Mouse (Mus musculus) MEL (cell line): ENCODE results near the gene Lix1l. TPM values are rescaled to one million over a fixed set of nuclear protein-coding genes. Genes with fewer than 3 reads are reported as not detected.

ENCODE experiments used
- DNase-seq: peaks from one replicate; pipeline ENCODE4 v3.0.0; 2011; ENCODE audit warnings: low read depth, low spot score
- H3K27ac ChIP-seq: 2 replicates; pipeline ENCODE4 v1.5.1; 2012; ENCODE audit warnings: low read depth, mild to moderate bottlenecking, control low read depth, low read length, moderate library complexity; ENCODE audit not compliant: control insufficient read depth
- H3K27me3 ChIP-seq, 2 experiments: fragments of 150-350 bp in 1 of 2; sonication (generic) in 1 of 2; 2 replicates each; pipeline ENCODE4 v1.6.1; 2012; ENCODE audit warnings: low read length in 2 of 2, mild to moderate bottlenecking in 2 of 2, improper control_type of control experiment in 1 of 2, moderate library complexity in 1 of 2; ENCODE audit not compliant: insufficient read depth in 2 of 2, control insufficient read depth in 1 of 2
- H3K36me3 ChIP-seq, 2 experiments: 2 replicates each; pipeline ENCODE4 v1.6.1; 2012 to 2014; ENCODE audit warnings: low read length in 2 of 2, improper control_type of control experiment in 1 of 2, inconsistent platforms in 1 of 2, mild to moderate bottlenecking in 1 of 2; ENCODE audit not compliant: insufficient read depth in 2 of 2, control insufficient read depth in 1 of 2
- H3K4me1 ChIP-seq, 2 experiments: fragments of 150-350 bp in 1 of 2; sonication (generic) in 1 of 2; 2 replicates each; pipeline ENCODE4 v1.6.1; 2012; ENCODE audit warnings: low read length in 2 of 2, improper control_type of control experiment in 1 of 2, mild to moderate bottlenecking in 1 of 2; ENCODE audit not compliant: insufficient read depth in 2 of 2, control insufficient read depth in 1 of 2
- H3K4me3 ChIP-seq, 2 experiments: fragments of 150-350 bp in 1 of 2; sonication (generic) in 1 of 2; 2 replicates each; pipeline ENCODE4 v1.5.1; 2012; ENCODE audit warnings: low read depth in 2 of 2, low read length in 2 of 2, mild to moderate bottlenecking in 2 of 2, moderate library complexity in 2 of 2, control low read depth in 1 of 2, improper control_type of control experiment in 1 of 2; ENCODE audit not compliant: control insufficient read depth in 1 of 2, insufficient read depth in 1 of 2
- H3K79me2 ChIP-seq: 2 replicates; pipeline ENCODE4 v1.6.1; 2012; ENCODE audit warnings: mild to moderate bottlenecking, low read length, moderate library complexity; ENCODE audit not compliant: control insufficient read depth, poor library complexity, insufficient read depth
- H3K9ac ChIP-seq: 2 replicates; pipeline ENCODE4 v1.6.1; 2012; ENCODE audit warnings: low read depth, mild to moderate bottlenecking, control low read depth, low read length, moderate library complexity; ENCODE audit not compliant: control insufficient read depth, poor library complexity, severe bottlenecking
- H3K9me3 ChIP-seq: fragments of 150-350 bp; sonication (generic); replicated peaks from 2 replicates; pipeline ENCODE4 v1.6.1; 2012; ENCODE audit warnings: mild to moderate bottlenecking, low read length, improper control_type of control experiment, moderate library complexity; ENCODE audit not compliant: insufficient read depth
- CHD1 ChIP-seq: IDR thresholded peaks from 2 replicates; pipeline ENCODE4 v1.6.1; 2012; ENCODE audit warnings: low read depth, mild to moderate bottlenecking, inconsistent platforms, low read length, improper control_type of control experiment
- CTCF ChIP-seq, 3 experiments: IDR thresholded peaks in 2 of 3; conservative IDR thresholded peaks in 1 of 3; 2 replicates each; pipeline ENCODE4 v1.5.1; 2011 to 2012; ENCODE audit warnings: low read length in 3 of 3, low read depth in 2 of 3, mild to moderate bottlenecking in 2 of 3, improper control_type of control experiment in 1 of 3, inconsistent platforms in 1 of 3, mixed read lengths in 1 of 3, moderate library complexity in 1 of 3; ENCODE audit not compliant: control insufficient read depth in 1 of 3, insufficient read depth in 1 of 3, poor library complexity in 1 of 3, severe bottlenecking in 1 of 3
- E2F4 ChIP-seq: IDR thresholded peaks from 2 replicates; pipeline ENCODE4 v1.6.1; 2011; ENCODE audit warnings: low read depth, low read length, improper control_type of control experiment, borderline replicate concordance
- ELF1 ChIP-seq: IDR thresholded peaks from 2 replicates; pipeline ENCODE4 v1.6.1; 2014; ENCODE audit warnings: low read depth, mild to moderate bottlenecking, inconsistent platforms, low read length, improper control_type of control experiment, moderate library complexity
- EP300 ChIP-seq, 2 experiments: IDR thresholded peaks; 2 replicates each; pipeline ENCODE4 v1.6.1; 2011; ENCODE audit warnings: improper control_type of control experiment in 2 of 2, low read length in 2 of 2, low read depth in 1 of 2, mild to moderate bottlenecking in 1 of 2
- GABPA ChIP-seq: IDR thresholded peaks from 2 replicates; pipeline ENCODE4 v1.6.1; 2012; ENCODE audit warnings: low read depth, mild to moderate bottlenecking, inconsistent platforms, low read length, improper control_type of control experiment, moderate library complexity
- GATA1 ChIP-seq: IDR thresholded peaks from 2 replicates; pipeline ENCODE4 v1.6.1; 2011; ENCODE audit warnings: low read depth, low read length, improper control_type of control experiment
- MAFK ChIP-seq: IDR thresholded peaks from 2 replicates; pipeline ENCODE4 v1.6.1; 2011; ENCODE audit warnings: low read depth, mild to moderate bottlenecking, low read length, improper control_type of control experiment, borderline replicate concordance
- MAZ ChIP-seq: IDR thresholded peaks from 2 replicates; pipeline ENCODE4 v1.6.1; 2012; ENCODE audit warnings: low read depth, mild to moderate bottlenecking, inconsistent platforms, low read length, improper control_type of control experiment
- MXI1 ChIP-seq: IDR thresholded peaks from 2 replicates; pipeline ENCODE4 v1.6.1; 2011; ENCODE audit warnings: mild to moderate bottlenecking, low read depth, low read length, improper control_type of control experiment
- MYB ChIP-seq: IDR thresholded peaks from 2 replicates; pipeline ENCODE4 v1.6.1; 2011; ENCODE audit warnings: mild to moderate bottlenecking, low read depth, low read length, improper control_type of control experiment
- MYC ChIP-seq: IDR thresholded peaks from 2 replicates; pipeline ENCODE4 v1.6.1; 2011; ENCODE audit warnings: low read depth, mild to moderate bottlenecking, low read length, improper control_type of control experiment, moderate library complexity
- NELFE ChIP-seq: IDR thresholded peaks from 2 replicates; pipeline ENCODE4 v1.6.1; 2011; ENCODE audit warnings: low read depth, low read length, improper control_type of control experiment
- NRF1 ChIP-seq: IDR thresholded peaks from 2 replicates; pipeline ENCODE4 v1.6.1; 2014; ENCODE audit warnings: low read depth, mild to moderate bottlenecking, inconsistent platforms, low read length, improper control_type of control experiment, moderate library complexity; ENCODE audit not compliant: poor library complexity, insufficient read depth, severe bottlenecking
- POLR2A ChIP-seq, 2 experiments: IDR thresholded peaks; 2 replicates each; pipeline ENCODE4 v1.6.1; 2011 to 2012; ENCODE audit warnings: low read length in 2 of 2, mild to moderate bottlenecking in 2 of 2, control low read depth in 1 of 2, improper control_type of control experiment in 1 of 2, low read depth in 1 of 2, moderate library complexity in 1 of 2; ENCODE audit not compliant: control insufficient read depth in 1 of 2, insufficient read depth in 1 of 2, poor library complexity in 1 of 2
- POLR2AphosphoS2 ChIP-seq: IDR thresholded peaks from 2 replicates; pipeline ENCODE4 v1.6.1; 2011; ENCODE audit warnings: low read length, improper control_type of control experiment
- POLR2AphosphoS5 ChIP-seq: IDR thresholded peaks from 2 replicates; pipeline ENCODE4 v1.6.1; 2012; ENCODE audit warnings: low read depth, borderline replicate concordance, mild to moderate bottlenecking, inconsistent platforms, low read length, moderate library complexity, mixed read lengths
- RAD21 ChIP-seq: IDR thresholded peaks from 2 replicates; pipeline ENCODE4 v1.6.1; 2011; ENCODE audit warnings: mild to moderate bottlenecking, low read depth, low read length, improper control_type of control experiment
- RCOR1 ChIP-seq: IDR thresholded peaks from 2 replicates; pipeline ENCODE4 v1.6.1; 2012; ENCODE audit warnings: low read depth, mild to moderate bottlenecking, inconsistent platforms, low read length, improper control_type of control experiment
- SMC3 ChIP-seq: IDR thresholded peaks from 2 replicates; pipeline ENCODE4 v1.6.1; 2011; ENCODE audit warnings: low read depth, low read length, improper control_type of control experiment
- TAL1 ChIP-seq: IDR thresholded peaks from 2 replicates; pipeline ENCODE4 v1.6.1; 2012; ENCODE audit warnings: mild to moderate bottlenecking, inconsistent platforms, low read length, moderate library complexity, mixed read lengths
- TBP ChIP-seq: IDR thresholded peaks from 2 replicates; pipeline ENCODE4 v1.8.0; 2011; ENCODE audit warnings: low read depth, low read length, improper control_type of control experiment
- TCF12 ChIP-seq: IDR thresholded peaks from 2 replicates; pipeline ENCODE4 v1.6.1; 2014; ENCODE audit warnings: low read depth, mild to moderate bottlenecking, inconsistent platforms, low read length, improper control_type of control experiment, moderate library complexity
- UBTF ChIP-seq: IDR thresholded peaks from 2 replicates; pipeline ENCODE4 v1.6.1; 2012; ENCODE audit warnings: low read depth, mild to moderate bottlenecking, inconsistent platforms, low read length, improper control_type of control experiment, moderate library complexity, borderline replicate concordance; ENCODE audit not compliant: insufficient read depth
- USF2 ChIP-seq, 2 experiments: IDR thresholded peaks; 2 replicates each; pipeline ENCODE4 v1.6.1; 2011 to 2012; ENCODE audit warnings: improper control_type of control experiment in 2 of 2, low read length in 2 of 2, borderline replicate concordance in 1 of 2, inconsistent platforms in 1 of 2, low read depth in 1 of 2, mild to moderate bottlenecking in 1 of 2; ENCODE audit not compliant: insufficient read depth in 1 of 2
- ZKSCAN1 ChIP-seq: IDR thresholded peaks from 2 replicates; pipeline ENCODE4 v1.6.1; 2012; ENCODE audit warnings: low read depth, mild to moderate bottlenecking, inconsistent platforms, low read length, improper control_type of control experiment, moderate library complexity
- polyA plus RNA-seq, 2 experiments: library from polyadenylated mRNA; stranded (reverse) in 1 of 2; unstranded in 1 of 2; fragments of >175 nt in 1 of 2; fragments of >200 nt in 1 of 2; gene quantifications; 2 replicates each; pipeline versions ENCODE4 v1.2.1 to v1.2.4; 2012; ENCODE audit warnings: low replicate concordance in 2 of 2, low read depth in 1 of 2; ENCODE audit not compliant: insufficient read length in 2 of 2, insufficient read depth in 1 of 2, missing spikeins in 1 of 2
- total RNA-seq: library from RNA; depleted of rRNA; stranded (reverse); fragments of 300-350 nt; gene quantifications from 2 replicates; pipeline ENCODE4 v1.2.3, GENCODE M21; 2012

The Lix1l gene
- total and polyA plus RNA-seq, 3 experiments, result 5.4 to 17.0 TPM; not detected in 1

GRCm38 (mm10) chr3:96634015-96634414 is 33.1 kb downstream of the Lix1l start:
- Histone ChIP-seq H3K27ac (no peak overlapping the region), H3K36me3 (peaks cover 18 to 37% of the 10 kb centered on the region in 2 experiments), H3K4me1 (peaks cover 7 to 24% of the 10 kb centered on the region in 2 experiments), H3K27me3 (no peaks in the 10 kb centered on the region), H3K4me3 (no peak overlapping the region; a peak in 1 of 4 replicates), H3K9ac (peak overlapping the region; percentile 3; the same call in 1 of the 2 replicates), H3K79me2 (peaks cover 33% of the 10 kb centered on the region), H3K9me3 (no peaks in the 10 kb centered on the region)
- DNase-seq, result peak; percentile 65
- TF ChIP-seq POLR2A (IDR thresholded peaks at IDR 0.05; ENCODE audit: control insufficient read depth in 1 of 2, insufficient read depth in 1 of 2, low read depth in 1 of 2, low read length in 2 of 2, poor library complexity in 1 of 2) (peak in 1 of 2 experiments; percentile 42; a peak in 1 of 4 replicates), CTCF (IDR thresholded peaks at IDR 0.05 in 2 of 3, conservative IDR thresholded peaks at IDR 0.05 in 1 of 3; ENCODE audit: control insufficient read depth in 1 of 3, insufficient read depth in 1 of 3, low read depth in 2 of 3, low read length in 3 of 3, poor library complexity in 1 of 3, severe bottlenecking in 1 of 3) (no peak), POLR2AphosphoS2 (peak; percentile 62; the same call in 1 of the 2 replicates), TBP (peak; percentile 90)

GRCm38 (mm10) chr3:96634928-96635879 is 34.3 kb downstream of the Lix1l start, which contains the start of the genes Pex11b and Gm42957:
Gene Pex11b (plus strand): TSS chr3:96635376.
Gene Gm42957 (plus strand): TSS chr3:96635474.
- Histone ChIP-seq H3K9ac (peak within 1 kb of the TSS; percentile 87), H3K79me2 (peaks cover 24% of the 10 kb centered on the region), H3K4me1 (peaks cover 7 to 23% of the 10 kb centered on the region in 2 experiments), H3K36me3 (peaks cover 18 to 36% of the 10 kb centered on the region in 2 experiments), H3K27ac (peak within 1 kb of the TSS; percentile 80), H3K9me3 (no peaks in the 10 kb centered on the region), H3K4me3 (peak within 1 kb of the TSS; percentile 73 to 89), H3K27me3 (no peaks in the 10 kb centered on the region)
- DNase-seq, result peak; percentile 99
- TF ChIP-seq GABPA (0 out of 2 replicates have a peak, but pooled peaks have one; percentile 39), CTCF (IDR thresholded peaks at IDR 0.05 in 2 of 3, conservative IDR thresholded peaks at IDR 0.05 in 1 of 3; ENCODE audit: control insufficient read depth in 1 of 3, insufficient read depth in 1 of 3, low read depth in 2 of 3, low read length in 3 of 3, poor library complexity in 1 of 3, severe bottlenecking in 1 of 3) (peak in 2 of 3 experiments; percentile 48 to 49; a peak in 5 of 6 replicates), SMC3 (peak; percentile 42), POLR2AphosphoS5 (peak; percentile 34; the same call in 1 of the 2 replicates), MAFK (no peak), CHD1 (no peak; the same call in 1 of the 2 replicates), NELFE (peak; percentile 88), NRF1 (0 out of 2 replicates have a peak, but pooled peaks have one; percentile 22), RAD21 (no peak), MYB (no peak), TAL1 (no peak), EP300 (IDR thresholded peaks at IDR 0.05; ENCODE audit: low read depth in 1 of 2, low read length in 2 of 2) (peak in 1 of 2 experiments; percentile 47; a peak in 1 of 4 replicates), POLR2AphosphoS2 (peak; percentile 92), ELF1 (peak; percentile 62; the same call in 1 of the 2 replicates), RCOR1 (no peak), UBTF (peak; percentile 98; the same call in 1 of the 2 replicates), MYC (peak; percentile 83), MAZ (peak; percentile 80; the same call in 1 of the 2 replicates), GATA1 (no peak), E2F4 (peak; percentile 94), MXI1 (peak; percentile 97), TCF12 (peak; percentile 76), POLR2A (IDR thresholded peaks at IDR 0.05; ENCODE audit: control insufficient read depth in 1 of 2, insufficient read depth in 1 of 2, low read depth in 1 of 2, low read length in 2 of 2, poor library complexity in 1 of 2) (peak; percentile 89 to 95), ZKSCAN1 (no peak), USF2 (IDR thresholded peaks at IDR 0.05; ENCODE audit: borderline replicate concordance in 1 of 2, insufficient read depth in 1 of 2, low read depth in 1 of 2, low read length in 2 of 2) (no peak)
